Mouse (Mus musculus) spleen, adult 2 months (tissue): ENCODE data around the gene Commd1. TPM values are rescaled to one million over a fixed set of nuclear protein-coding genes. Genes with fewer than 3 reads are reported as not detected.

ENCODE experiments used
- DNase-seq, 2 experiments: peaks; one replicate each; pipeline versions ENCODE4 v3.0.0 to v3.0.0-alpha.2; 2012 to 2021; ENCODE audit warnings: low spot score in 2 of 2, low read depth in 1 of 2
- H3K27ac ChIP-seq: fragments of 200-500 bp; 2 replicates; pipeline ENCODE4 v1.5.1; 2012; ENCODE audit warnings: low read length, inconsistent platforms; ENCODE audit not compliant: insufficient read depth
- H3K27me3 ChIP-seq: fragments of 200-500 bp; 2 replicates; pipeline ENCODE4 v1.6.1; 2012; ENCODE audit warnings: mild to moderate bottlenecking, moderate library complexity, low read length, inconsistent platforms; ENCODE audit not compliant: control insufficient read depth, insufficient read depth
- H3K36me3 ChIP-seq: fragments of 200-500 bp; 2 replicates; pipeline ENCODE4 v1.6.1; 2012; ENCODE audit warnings: mild to moderate bottlenecking, low read length, inconsistent platforms; ENCODE audit not compliant: control insufficient read depth, insufficient read depth
- H3K4me1 ChIP-seq: fragments of 200-500 bp; 2 replicates; pipeline ENCODE4 v1.6.1; 2011; ENCODE audit warnings: inconsistent platforms; ENCODE audit not compliant: control insufficient read depth, insufficient read depth, insufficient read length
- H3K4me3 ChIP-seq: fragments of 200-500 bp; 2 replicates; pipeline ENCODE4 v1.5.1; 2011; ENCODE audit warnings: mild to moderate bottlenecking, inconsistent platforms; ENCODE audit not compliant: insufficient read depth, insufficient read length; ENCODE audit errors: extremely low read depth
- CTCF ChIP-seq: fragments of 200-500 bp; IDR thresholded peaks from 2 replicates; pipeline ENCODE4 v1.5.1; 2011; ENCODE audit warnings: mild to moderate bottlenecking, inconsistent platforms; ENCODE audit not compliant: insufficient read depth, insufficient read length, insufficient replicate concordance; ENCODE audit errors: extremely low read depth
- POLR2A ChIP-seq: fragments of 200-500 bp; IDR thresholded peaks from 2 replicates; pipeline ENCODE4 v1.6.1; 2011; ENCODE audit warnings: low read depth, low read length, inconsistent platforms
- WGBS: fragments of 180-500 bp; shearing (Covaris S2); methylation state at CpG from one replicate; pipeline ENCODE4 v1.1.7; 2018; 5-methylcytosine and 5-hydroxymethylcytosine counted together
- polyA plus RNA-seq: library from polyadenylated mRNA; depleted of rRNA; stranded (reverse); fragments of >200 nt; gene quantifications from 2 replicates; pipeline ENCODE4 v1.2.3, GENCODE M21; 2012

Commd1 gene
- polyA plus RNA-seq, 1 experiment, result 5.4 TPM

- peak; percentile 59 to 74 for DNase-seq
- peaks cover 8% of the 10 kb centered on the region for H3K36me3 ChIP-seq
- peaks cover 2% of the 10 kb centered on the region; the same call in 1 of the 2 replicates for H3K4me1 ChIP-seq
- WGBS, result under 1% methylated on average over 40 of the region's 40 CpGs
- peak overlapping the region; percentile 77 for H3K27ac ChIP-seq
- no peaks in the 10 kb centered on the region for H3K27me3 ChIP-seq
- TF ChIP-seq CTCF (no peak), POLR2A (no peak; the same call in 1 of the 2 replicates)
- H3K4me3 ChIP-seq, result peak overlapping the region; percentile 81
These were observed 26.1 kb upstream of the Commd1 start for GRCm38 (mm10) chr11:23008181-23008823.

- peak; percentile 72 to 88 for DNase-seq
- peaks cover 2% of the 10 kb centered on the region; the same call in 1 of the 2 replicates for H3K4me1 ChIP-seq
- H3K27me3 ChIP-seq, result no peaks in the 10 kb centered on the region
- H3K27ac ChIP-seq, result peak within 1 kb of the TSS; percentile 77
- 1% methylated on average over 22 of the region's 22 CpGs for WGBS
- peaks cover 9% of the 10 kb centered on the region for H3K36me3 ChIP-seq
- no peak for TF ChIP-seq CTCF
- no peak for TF ChIP-seq POLR2A
- H3K4me3 ChIP-seq, result peak within 1 kb of the TSS; percentile 81
These were observed 25.4 kb upstream of the Commd1 start, which contains the start of gene Fam161a for GRCm38 (mm10) chr11:23007481-23008180. TSS of gene Fam161a (plus strand) at chr11:23007531.

DNA sequence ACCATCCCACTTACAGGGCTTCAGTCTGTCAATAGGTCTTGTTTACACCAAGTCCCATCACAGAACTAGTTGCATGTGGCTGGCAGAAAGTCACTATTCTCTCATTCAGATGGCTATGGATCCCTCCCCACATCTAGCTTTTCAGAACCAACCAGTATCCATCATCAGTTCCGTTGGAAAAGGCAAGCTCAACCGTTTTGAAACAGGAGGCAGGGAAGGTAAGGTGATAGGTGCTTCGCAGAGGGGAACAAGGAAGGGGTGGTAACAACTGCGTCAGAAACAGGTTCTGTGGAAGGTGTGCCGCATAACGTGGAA lies 24.9 kb upstream of the Commd1 start:
- Histone ChIP-seq H3K4me1 (peaks cover 2% of the 10 kb centered on the region; the same call in 1 of the 2 replicates), H3K27ac (peak overlapping the region; percentile 68), H3K27me3 (no peaks in the 10 kb centered on the region), H3K36me3 (peaks cover 15% of the 10 kb centered on the region), H3K4me3 (peak overlapping the region; percentile 50; the same call in 1 of the 2 replicates)
- WGBS, result 8% methylated on average over 6 of the region's 6 CpGs
- DNase-seq, result no peak
- TF ChIP-seq POLR2A, result no peak
- TF ChIP-seq CTCF, result no peak

DNA sequence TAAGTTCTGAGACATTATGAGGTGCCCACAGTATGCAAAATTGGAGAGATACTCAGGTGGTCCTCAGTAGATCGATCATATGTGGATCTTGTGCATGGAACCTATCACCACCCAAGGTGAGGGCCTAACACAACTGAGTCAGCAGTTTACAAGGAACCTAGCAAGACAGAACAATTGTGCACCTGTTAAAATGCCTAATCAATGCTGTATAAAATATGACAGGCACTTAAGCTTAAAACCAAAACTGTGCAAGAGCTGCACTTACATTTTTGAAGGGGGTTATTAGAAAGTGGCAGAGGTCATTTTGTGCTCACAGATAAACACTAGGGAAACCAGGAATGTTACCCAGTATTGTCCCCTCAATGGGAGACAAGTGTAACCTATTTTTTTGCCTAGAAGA lies 23.1 kb upstream of the Commd1 start:
- WGBS, result 88% methylated on average over 1 of the region's 1 CpGs

GRCm38 (mm10) chr11:22998308-22998707 lies 16.1 kb upstream of the Commd1 start:
- TF ChIP-seq CTCF (no peak), POLR2A (no peak)
- Histone ChIP-seq H3K4me1 (no peaks in the 10 kb centered on the region), H3K27ac (no peak overlapping the region), H3K36me3 (peaks cover 51% of the 10 kb centered on the region), H3K4me3 (no peak overlapping the region), H3K27me3 (no peaks in the 10 kb centered on the region)
- no peak for DNase-seq
- 65% methylated on average over 1 of the region's 1 CpGs for WGBS

More for the DNA sequence above, 23.1 kb upstream of the Commd1 start:
- TF ChIP-seq POLR2A (no peak), CTCF (no peak)
- Histone ChIP-seq H3K27ac (no peak overlapping the region), H3K36me3 (peaks cover 25% of the 10 kb centered on the region), H3K27me3 (no peaks in the 10 kb centered on the region), H3K4me3 (no peak overlapping the region), H3K4me1 (peaks cover 2% of the 10 kb centered on the region; the same call in 1 of the 2 replicates)
- no peak for DNase-seq

DNA sequence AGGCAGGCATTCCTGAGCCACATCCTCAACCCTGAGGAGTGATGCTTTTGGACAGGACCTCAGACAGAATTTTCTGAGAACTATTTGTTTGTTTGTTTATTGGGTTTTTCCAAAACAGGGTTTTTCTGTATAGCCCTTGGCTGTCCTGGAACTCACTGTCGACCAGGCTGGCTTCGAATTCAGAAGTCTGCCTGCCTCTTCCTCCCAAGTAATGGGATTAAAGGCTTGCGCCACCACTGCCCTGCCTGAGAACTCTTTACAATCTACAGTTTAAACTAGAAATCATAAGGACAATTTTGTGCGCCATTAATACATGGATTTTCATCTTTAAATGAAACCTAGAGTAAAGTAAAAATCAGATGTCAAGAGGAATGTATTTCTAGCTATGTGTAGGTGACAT lies 13.3 kb upstream of the Commd1 start:
- Histone ChIP-seq H3K27ac (no peak overlapping the region), H3K4me1 (peaks cover 4% of the 10 kb centered on the region), H3K36me3 (peaks cover 33% of the 10 kb centered on the region), H3K4me3 (no peak overlapping the region), H3K27me3 (no peaks in the 10 kb centered on the region)
- 94% methylated on average over 4 of the region's 4 CpGs for WGBS
- no peak for DNase-seq
- TF ChIP-seq POLR2A (no peak), CTCF (no peak)

DNA sequence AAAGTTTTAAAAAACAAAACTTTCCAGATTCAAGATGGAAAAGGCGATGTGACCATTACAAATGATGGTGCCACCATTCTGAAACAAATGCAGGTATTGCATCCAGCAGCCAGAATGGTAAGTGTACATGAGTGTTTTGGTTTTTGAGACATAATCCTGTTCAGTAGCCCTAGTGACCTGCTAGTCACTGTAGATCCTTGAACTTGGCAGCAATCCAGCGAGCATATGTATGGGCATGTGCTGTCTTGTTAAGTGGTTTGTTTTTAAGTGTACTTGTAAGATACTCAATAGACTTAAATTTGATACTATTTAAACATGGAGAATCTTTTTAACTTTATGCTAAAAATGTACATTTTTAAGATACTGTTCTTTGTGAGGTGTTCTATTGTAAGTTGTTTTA lies 12.1 kb upstream of the Commd1 start:
- Histone ChIP-seq H3K27ac (no peak overlapping the region), H3K4me1 (peaks cover 4% of the 10 kb centered on the region), H3K36me3 (peaks cover 26% of the 10 kb centered on the region), H3K27me3 (no peaks in the 10 kb centered on the region), H3K4me3 (no peak overlapping the region)
- DNase-seq, result no peak
- 93% methylated on average over 2 of the region's 2 CpGs for WGBS
- TF ChIP-seq CTCF, result no peak
- no peak for TF ChIP-seq POLR2A
